ENCODE assay signal across 10 mouse cellular contexts in genomic region chr16:15119799-15120198, GRCm38 (mm10).
DNase-seq lines count a peak whose midpoint lies in the region; ATAC-seq and TF ChIP-seq lines count a peak whose summit lies in the region.
"Had no signal": no experiment of that assay in that cellular context is flagged by ENCODE, and none has a peak within 500 bp of the region (broad histone marks: within the 10 kb centered on the region; RNA-seq: fewer than 3 reads in every experiment).

No protein-coding gene starts in this region.

- H3K4me3 ChIP-seq in midbrain, postnatal 0 days (ENCODE audit: low read depth, low read length), result no peak overlapping the region
- H3K4me3 ChIP-seq in midbrain, embryonic 13.5 days (replicated peaks), result no peak overlapping the region
- H3K4me3 ChIP-seq: heart, embryonic 15.5 days; liver, embryonic 15.5 days had no signal

- 79% methylated on average over 1 of the region's 1 CpGs for WGBS in midbrain, postnatal 0 days
- WGBS in midbrain, embryonic 13.5 days, result 89% methylated on average over 1 of the region's 1 CpGs

- no peak overlapping the region for H3K9ac ChIP-seq in midbrain, postnatal 0 days (replicated peaks; ENCODE audit: low read length, poor library complexity, severe bottlenecking)
- H3K9ac ChIP-seq in midbrain, embryonic 13.5 days (replicated peaks), result no peak overlapping the region
- H3K9ac ChIP-seq: heart, embryonic 15.5 days; liver, embryonic 15.5 days had no signal

- peak; percentile 15 to 52 for DNase-seq in cerebellum, postnatal 14 days
- no peak for DNase-seq in cerebellum, adult 11-12 months
- peak; percentile 62 for DNase-seq in midbrain, postnatal 0 days (ENCODE audit: low spot score)
- peak; percentile 16 to 55 for DNase-seq in heart, postnatal 14 days
- peak; percentile 53 for DNase-seq in retina, embryonic 14.5 days (ENCODE audit: low spot score)
- DNase-seq in thymus, postnatal 25 days, result no peak

- peak; percentile 62; the same call in 1 of the 2 replicates for ATAC-seq in midbrain, postnatal 0 days (ENCODE audit: low FRiP score)
- no peak for ATAC-seq in midbrain, embryonic 13.5 days
- ATAC-seq in erythroblast, adult 5-6 weeks (replicated peaks; ENCODE audit: low FRiP score, poor library complexity, severe bottlenecking), result no peak

- no peaks in the 10 kb centered on the region for H3K27me3 ChIP-seq in midbrain, postnatal 0 days (ENCODE audit: insufficient read depth, low read length)
- no peaks in the 10 kb centered on the region for H3K27me3 ChIP-seq in midbrain, embryonic 13.5 days
- H3K27me3 ChIP-seq: heart, embryonic 15.5 days; liver, embryonic 15.5 days had no signal

- H3K9me3 ChIP-seq in midbrain, postnatal 0 days (ENCODE audit: low read length), result no peaks in the 10 kb centered on the region
- H3K9me3 ChIP-seq in midbrain, embryonic 13.5 days, result no peaks in the 10 kb centered on the region
- H3K9me3 ChIP-seq: heart, embryonic 15.5 days; liver, embryonic 15.5 days had no signal

- intact Hi-C loops in heart, postnatal 14 days (cut with DNase I), result loop anchor here (2.0 to 5.0 kb wide), 2 partner anchors 178 to 419 kb away; no protein-coding TSS in a partner anchor

- peak; percentile 44 for TF ChIP-seq CTCF in midbrain, postnatal 0 days (IDR thresholded peaks at IDR 0.05)

- no peak overlapping the region for H3K4me2 ChIP-seq in midbrain, postnatal 0 days (ENCODE audit: low read depth, low read length, poor library complexity, severe bottlenecking)
- H3K4me2 ChIP-seq in midbrain, embryonic 13.5 days (replicated peaks), result no peak overlapping the region
- H3K4me2 ChIP-seq: heart, embryonic 15.5 days; liver, embryonic 15.5 days had no signal

- H3K4me1 ChIP-seq in midbrain, postnatal 0 days (ENCODE audit: insufficient read depth, low read length), result 0 out of 2 replicates have a peak, but pooled peaks cover 3% of the 10 kb centered on the region
- no peaks in the 10 kb centered on the region for H3K4me1 ChIP-seq in midbrain, embryonic 13.5 days (replicated peaks)
- H3K4me1 ChIP-seq: heart, embryonic 15.5 days; liver, embryonic 15.5 days had no signal

- H3K27ac ChIP-seq in midbrain, postnatal 0 days (ENCODE audit: low read depth, low read length), result no peak overlapping the region
- no peak overlapping the region for H3K27ac ChIP-seq in midbrain, embryonic 13.5 days
- H3K27ac ChIP-seq: heart, embryonic 15.5 days; liver, embryonic 15.5 days had no signal

- H3K36me3 ChIP-seq in midbrain, postnatal 0 days (ENCODE audit: insufficient read depth, low read length), result no peaks in the 10 kb centered on the region
- no peaks in the 10 kb centered on the region for H3K36me3 ChIP-seq in midbrain, embryonic 13.5 days
- H3K36me3 ChIP-seq: heart, embryonic 15.5 days; liver, embryonic 15.5 days had no signal

Comparison
In these comparisons a context has a peak if more than half of its experiments do, and no peak if none do; other contexts are left out.
1. DNase-seq: peak in cerebellum, postnatal 14 days (2 of 2), midbrain, postnatal 0 days (single experiment), heart, postnatal 14 days (2 of 2) and retina, embryonic 14.5 days (single experiment); none in cerebellum, adult 11-12 months (single experiment) and thymus, postnatal 25 days (single experiment).